Mouse (Mus musculus): ENCODE data around the gene Olfr320. TPM values are rescaled to one million over a fixed set of nuclear protein-coding genes. Genes with fewer than 3 reads are reported as not detected.

The Olfr320 gene
- polyA plus RNA-seq (2012; rRNA removed; ENCODE audit: low replicate concordance), result not detected in 2 replicates

GRCm38 (mm10) chr11:58680799-58681198, at the start of gene Olfr320:
Olfr320 (plus strand) TSS chr11:58681099.

GRCm38 (mm10) chr11:58640272-58640867, 40.5 kb upstream of the Olfr320 start, which contains the start of gene Trim58:
Trim58 (plus strand) TSS chr11:58640465.

GRCm38 (mm10) chr11:58658596-58658995, 22.3 kb upstream of the Olfr320 start, which contains the start of gene Olfr322:
Olfr322 (plus strand) TSS chr11:58658782.

GRCm38 (mm10) chr11:58698862-58699261, 18.0 kb downstream of the Olfr320 start, which contains the start of gene Olfr319:
Olfr319 (plus strand) TSS chr11:58699162.

GRCm38 (mm10) chr11:58723914-58724313, 43.0 kb downstream of the Olfr320 start, which contains the start of gene Olfr318:
Olfr318 (minus strand) TSS chr11:58724014.

Other genes with a start within 250 kb of the Olfr320 start
- gene Gm12253, start 248.5 kb upstream of the Olfr320 start, polyA plus RNA-seq (2012; rRNA removed; ENCODE audit: low replicate concordance), result not detected in 2 replicates
- gene Lypd9, start 228.2 kb upstream of the Olfr320 start, polyA plus RNA-seq (2012; rRNA removed; ENCODE audit: low replicate concordance), result not detected in 2 replicates
- gene Olfr30, start 218.8 kb upstream of the Olfr320 start, polyA plus RNA-seq (2012; rRNA removed; ENCODE audit: low replicate concordance), result not detected in 2 replicates
- not detected in 2 replicates for gene Olfr332, start 188.5 kb upstream of the Olfr320 start, polyA plus RNA-seq (2012; rRNA removed; ENCODE audit: low replicate concordance)
- not detected in 2 replicates for gene Olfr331, start 178.5 kb upstream of the Olfr320 start, polyA plus RNA-seq (2012; rRNA removed; ENCODE audit: low replicate concordance)
- not detected in 2 replicates for gene Olfr330, start 146.3 kb upstream of the Olfr320 start, polyA plus RNA-seq (2012; rRNA removed; ENCODE audit: low replicate concordance)
- not detected in 2 replicates for gene Olfr329-ps, start 134.7 kb upstream of the Olfr320 start, polyA plus RNA-seq (2012; rRNA removed; ENCODE audit: low replicate concordance)
- not detected in 2 replicates for gene Olfr328, start 125.5 kb upstream of the Olfr320 start, polyA plus RNA-seq (2012; rRNA removed; ENCODE audit: low replicate concordance)
- gene Olfr224, start 110.5 kb upstream of the Olfr320 start, polyA plus RNA-seq (2012; rRNA removed; ENCODE audit: low replicate concordance), result not detected in 2 replicates
- gene Olfr325, start 103.4 kb upstream of the Olfr320 start, polyA plus RNA-seq (2012; rRNA removed; ENCODE audit: low replicate concordance), result not detected in 2 replicates
- not detected in 2 replicates for gene Olfr324, start 86.0 kb upstream of the Olfr320 start, polyA plus RNA-seq (2012; rRNA removed; ENCODE audit: low replicate concordance)
- gene 2210407C18Rik, start 65.0 kb upstream of the Olfr320 start, polyA plus RNA-seq (2012; rRNA removed; ENCODE audit: low replicate concordance), result 22.8 and 126 TPM in 2 replicates
- gene Olfr323, start 50.6 kb upstream of the Olfr320 start, polyA plus RNA-seq (2012; rRNA removed; ENCODE audit: low replicate concordance), result 0.78 TPM in 1 of 2 replicates, not detected in the other
- 0.06 TPM in 1 of 2 replicates, not detected in the other for gene Trim58, start 40.6 kb upstream of the Olfr320 start, polyA plus RNA-seq (2012; rRNA removed; ENCODE audit: low replicate concordance)
- not detected in 2 replicates for gene Olfr322, start 22.3 kb upstream of the Olfr320 start, polyA plus RNA-seq (2012; rRNA removed; ENCODE audit: low replicate concordance)
- not detected in 2 replicates for gene Olfr319, start 18.1 kb downstream of the Olfr320 start, polyA plus RNA-seq (2012; rRNA removed; ENCODE audit: low replicate concordance)
- gene Olfr318, start 42.9 kb downstream of the Olfr320 start, polyA plus RNA-seq (2012; rRNA removed; ENCODE audit: low replicate concordance), result not detected in 2 replicates
- gene Olfr317, start 58.1 kb downstream of the Olfr320 start, polyA plus RNA-seq (2012; rRNA removed; ENCODE audit: low replicate concordance), result not detected in 2 replicates
- not detected in 2 replicates for gene Olfr316, start 71.6 kb downstream of the Olfr320 start, polyA plus RNA-seq (2012; rRNA removed; ENCODE audit: low replicate concordance)
- not detected in 2 replicates for gene Olfr315, start 92.1 kb downstream of the Olfr320 start, polyA plus RNA-seq (2012; rRNA removed; ENCODE audit: low replicate concordance)
- not detected in 2 replicates for gene Olfr314, start 101.9 kb downstream of the Olfr320 start, polyA plus RNA-seq (2012; rRNA removed; ENCODE audit: low replicate concordance)
- gene Fam183b, start 120.9 kb downstream of the Olfr320 start, polyA plus RNA-seq (2012; rRNA removed; ENCODE audit: low replicate concordance), result 0.39 and 2.2 TPM in 2 replicates
- gene Olfr313, start 133.9 kb downstream of the Olfr320 start, polyA plus RNA-seq (2012; rRNA removed; ENCODE audit: low replicate concordance), result not detected in 2 replicates
- not detected in 2 replicates for gene Olfr312, start 148.1 kb downstream of the Olfr320 start, polyA plus RNA-seq (2012; rRNA removed; ENCODE audit: low replicate concordance)
- not detected in 2 replicates for gene Olfr311, start 158.2 kb downstream of the Olfr320 start, polyA plus RNA-seq (2012; rRNA removed; ENCODE audit: low replicate concordance)
- 0.24 and 0.98 TPM in 2 replicates for gene Gm12258, start 166.1 kb downstream of the Olfr320 start, polyA plus RNA-seq (2012; rRNA removed; ENCODE audit: low replicate concordance)
- gene 2810021J22Rik, start 186.1 kb downstream of the Olfr320 start, polyA plus RNA-seq (2012; rRNA removed; ENCODE audit: low replicate concordance), result 0.36 and 0.91 TPM in 2 replicates
- gene Zfp39, start 223.1 kb downstream of the Olfr320 start, polyA plus RNA-seq (2012; rRNA removed; ENCODE audit: low replicate concordance), result 0.06 and 0.07 TPM in 2 replicates
- gene Btnl10, start 236.8 kb downstream of the Olfr320 start, polyA plus RNA-seq (2012; rRNA removed; ENCODE audit: low replicate concordance), result not detected in 2 replicates

Measured in duodenum, adult 2 months (tissue).